Mouse (Mus musculus): Measurements from ENCODE around the gene Nell2.
A peak's percentile ranks its signal among the peaks of the same experiment; 100 is the strongest.
"Not testable (repeated sequence)": the region's sequence is repeated elsewhere in the genome, so short reads cannot be mapped to it uniquely, and the experiment has no call there.

Nell2 gene

DNA sequence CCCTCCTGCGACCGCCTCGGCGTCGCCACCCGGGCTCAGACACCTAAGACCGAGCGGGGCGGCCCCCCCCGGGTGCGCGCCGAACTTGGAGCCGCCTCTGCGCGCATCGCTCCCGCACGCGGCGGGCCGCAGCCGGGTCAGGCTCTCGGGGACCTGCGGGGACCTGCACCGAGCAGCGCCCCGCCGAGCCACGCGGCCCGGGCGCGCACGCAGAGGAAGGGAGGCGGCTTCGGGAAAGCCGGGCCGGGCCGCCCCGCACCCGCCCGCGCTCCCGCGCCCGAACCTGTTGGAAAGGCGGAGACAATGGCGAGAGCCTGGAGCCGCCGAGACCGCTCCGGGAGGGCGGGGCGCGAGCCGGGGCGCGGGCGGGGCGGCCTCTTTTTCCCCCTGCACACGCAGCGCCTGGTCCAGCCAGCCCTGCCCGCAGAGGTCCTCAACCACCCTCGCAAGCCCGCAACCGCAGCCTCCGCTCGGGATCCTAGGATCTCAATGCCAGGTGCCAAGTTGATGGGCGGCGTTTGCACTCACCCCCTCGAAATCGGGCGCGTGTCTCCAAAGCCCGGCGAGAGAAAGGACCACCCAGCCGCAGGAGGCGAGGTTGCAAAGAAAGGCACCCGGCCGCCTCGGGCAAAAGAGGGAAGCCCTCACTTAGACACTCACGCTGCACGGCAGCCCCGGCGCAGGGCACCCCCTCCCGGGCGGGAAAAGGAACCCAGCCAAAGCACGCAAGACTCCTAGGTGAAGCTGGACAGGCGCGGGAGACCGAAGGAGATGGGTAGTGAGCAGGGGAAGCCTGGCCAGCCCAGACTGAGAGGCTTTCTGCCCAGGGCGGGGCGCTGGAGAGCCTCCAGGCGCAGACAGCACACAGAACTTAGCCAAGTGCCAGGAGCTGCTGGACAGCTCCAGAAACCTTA lies at the start of gene Nell2:
Gene Nell2 (minus strand): TSS at position 612 of the 914 bp plus-strand sequence.
- DNase-seq (ENCODE audit: low spot score in 2 of 2): peak; percentile 65 to 72

DNA sequence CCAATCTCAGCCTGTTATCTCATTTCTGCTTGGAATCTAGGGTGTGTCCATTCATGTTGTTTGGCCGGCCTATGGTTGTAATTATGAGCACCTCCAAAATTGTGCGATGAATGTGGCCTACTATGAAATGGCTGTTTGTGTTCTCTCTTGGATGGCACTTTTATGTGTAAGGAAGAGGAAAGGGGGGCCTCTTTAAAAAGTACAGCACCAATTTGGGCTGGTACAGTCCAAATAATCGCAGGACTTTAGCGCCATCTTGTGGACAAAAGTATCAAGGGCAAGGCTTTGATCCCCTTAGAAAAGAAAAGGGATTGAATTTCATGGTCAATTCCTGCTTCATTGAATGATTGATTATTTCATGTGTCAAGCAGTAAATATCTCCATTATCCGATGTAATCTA lies 46.3 kb upstream of the Nell2 start:
- DNase-seq (ENCODE audit: low spot score in 2 of 2): peak; percentile 6 to 36

DNA sequence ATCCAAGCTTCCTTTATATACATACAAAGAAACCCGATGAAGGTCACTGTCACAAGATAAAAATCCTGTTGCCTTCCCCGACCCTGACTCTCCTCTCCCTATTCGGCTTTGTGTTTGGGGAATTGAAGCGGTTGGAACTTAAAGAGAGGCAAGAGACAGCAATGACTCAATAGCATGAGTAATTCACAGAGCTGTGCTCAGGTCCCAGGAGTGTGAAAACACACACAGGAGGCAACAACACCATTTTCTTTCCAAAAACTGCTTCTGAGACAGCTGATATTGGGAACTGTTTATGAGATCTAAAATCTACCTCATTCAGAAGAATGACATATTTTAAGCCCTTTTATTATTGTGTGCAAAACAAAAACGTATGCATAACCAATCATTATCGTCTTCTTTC lies 41.2 kb upstream of the Nell2 start:
- no peak for DNase-seq (ENCODE audit: low spot score in 2 of 2)

DNA sequence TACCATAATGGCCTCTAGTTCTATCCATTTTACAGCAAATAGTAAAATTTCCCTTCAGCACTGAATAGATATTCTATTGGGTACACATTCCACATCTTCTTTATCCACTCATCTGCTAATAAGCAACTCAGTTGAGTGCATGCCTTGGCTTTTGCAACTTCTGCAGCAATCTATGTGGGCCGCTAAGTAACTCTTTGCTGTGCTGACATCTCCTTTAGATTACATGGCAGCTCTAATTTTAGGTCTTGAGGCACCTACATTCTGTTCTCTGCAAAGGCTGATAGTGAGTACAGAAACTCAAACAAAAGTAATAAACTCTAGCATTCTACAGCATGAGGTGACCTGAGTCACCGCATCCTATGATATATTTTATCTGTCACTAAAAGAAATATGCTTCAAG lies 36.8 kb upstream of the Nell2 start:
- no peak for DNase-seq (ENCODE audit: low spot score in 2 of 2)

DNA sequence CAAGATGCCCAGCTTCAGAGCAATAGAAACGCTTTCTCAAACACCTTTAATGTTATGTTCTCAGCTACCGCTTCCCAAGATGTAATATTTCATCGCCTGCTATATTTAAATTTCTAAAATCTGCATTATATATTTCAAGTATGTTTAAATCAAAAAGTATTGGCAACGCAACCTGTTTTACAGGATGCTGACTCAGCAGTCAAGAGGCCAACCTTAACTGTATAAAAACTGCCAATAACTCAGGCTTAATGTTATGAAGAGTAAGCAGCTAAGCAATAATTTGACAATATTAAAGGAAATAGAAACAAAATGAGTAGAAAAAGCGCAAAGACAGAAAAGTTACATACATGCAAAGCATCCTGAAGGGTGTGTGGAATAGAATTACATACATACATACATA lies 32.9 kb upstream of the Nell2 start:
- DNase-seq (ENCODE audit: low spot score in 2 of 2): no peak

DNA sequence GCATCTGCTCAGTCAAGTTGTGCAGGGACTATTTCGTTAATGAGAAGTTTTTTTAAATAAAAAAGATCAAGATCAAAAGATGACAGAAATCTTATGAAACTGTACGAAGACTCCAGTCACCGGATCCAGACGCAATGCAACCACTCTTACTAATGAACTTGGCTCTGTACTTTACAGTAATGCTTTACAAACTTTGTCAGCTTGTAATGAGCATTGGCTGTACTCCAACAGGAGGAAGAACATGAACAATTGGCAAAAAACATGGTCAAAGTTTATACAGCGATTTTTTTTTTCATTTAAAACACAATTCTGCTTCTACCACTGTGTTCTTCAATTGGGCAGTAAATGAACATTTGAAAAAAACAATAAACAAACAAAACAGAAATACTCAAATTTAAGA lies 21.7 kb upstream of the Nell2 start:
- no peak for DNase-seq (ENCODE audit: low spot score in 2 of 2)

DNA sequence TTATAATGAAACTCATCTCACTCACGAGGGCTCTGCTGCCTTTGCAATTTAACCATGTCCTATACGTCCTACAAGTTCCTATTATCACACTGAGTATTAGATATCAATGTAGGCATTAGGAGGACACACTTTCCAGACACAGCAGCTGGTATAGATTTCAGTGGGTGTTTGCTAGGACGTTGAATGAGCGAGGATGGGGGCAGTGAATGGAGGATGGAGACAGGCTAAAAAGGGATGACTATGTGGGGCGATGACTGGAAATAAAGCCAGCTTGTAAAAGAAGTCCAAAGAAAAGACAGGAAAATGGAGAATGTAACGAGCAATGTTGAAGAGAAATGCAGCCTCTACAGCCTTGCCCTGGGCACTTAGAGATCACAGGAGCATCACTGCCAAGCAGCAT lies 14.3 kb upstream of the Nell2 start:
- no peak for DNase-seq (ENCODE audit: low spot score in 2 of 2)

DNA sequence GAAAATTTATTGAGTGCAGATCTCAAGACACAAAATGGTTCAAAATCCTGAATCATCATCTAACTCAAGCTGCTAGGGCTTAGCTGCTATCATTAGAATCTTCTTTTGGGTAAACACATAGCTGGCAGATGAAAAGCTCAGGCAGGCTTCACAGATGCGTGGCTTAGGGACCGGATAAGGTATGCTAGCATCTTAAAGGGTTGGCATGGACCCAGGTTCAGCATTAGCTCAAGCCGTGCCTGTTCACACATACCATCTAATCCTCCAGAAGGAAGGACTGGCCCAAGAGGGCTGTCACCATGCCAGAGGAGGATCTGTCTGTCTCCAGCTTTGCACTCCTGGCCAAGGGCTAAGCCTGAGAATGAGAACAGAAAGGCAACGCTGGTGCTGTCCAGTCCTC lies 8.4 kb upstream of the Nell2 start:
- peak in 1 of 2 experiments; percentile 15 for DNase-seq (ENCODE audit: low spot score in 2 of 2)

DNA sequence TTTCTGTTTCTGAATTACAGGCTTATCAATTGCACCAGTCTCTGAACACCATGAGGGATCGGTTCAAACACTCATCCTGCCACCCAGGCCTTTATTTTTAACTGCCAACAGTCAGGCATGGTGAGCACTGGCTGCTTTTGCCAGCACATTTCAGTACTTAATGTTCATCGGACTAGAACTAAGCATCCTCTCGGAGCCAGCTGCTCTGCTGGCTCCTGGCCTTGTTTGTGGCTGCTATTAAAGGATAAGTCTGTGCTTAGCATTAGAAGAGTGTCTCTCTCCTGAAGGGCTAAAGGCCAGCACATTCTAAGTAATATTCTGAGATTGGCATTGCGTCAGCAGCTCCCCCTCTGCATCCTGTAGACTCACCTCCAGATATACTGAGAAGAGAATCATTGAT lies 7.9 kb upstream of the Nell2 start:
- peak; percentile 48 to 66 for DNase-seq (ENCODE audit: low spot score in 2 of 2)

DNA sequence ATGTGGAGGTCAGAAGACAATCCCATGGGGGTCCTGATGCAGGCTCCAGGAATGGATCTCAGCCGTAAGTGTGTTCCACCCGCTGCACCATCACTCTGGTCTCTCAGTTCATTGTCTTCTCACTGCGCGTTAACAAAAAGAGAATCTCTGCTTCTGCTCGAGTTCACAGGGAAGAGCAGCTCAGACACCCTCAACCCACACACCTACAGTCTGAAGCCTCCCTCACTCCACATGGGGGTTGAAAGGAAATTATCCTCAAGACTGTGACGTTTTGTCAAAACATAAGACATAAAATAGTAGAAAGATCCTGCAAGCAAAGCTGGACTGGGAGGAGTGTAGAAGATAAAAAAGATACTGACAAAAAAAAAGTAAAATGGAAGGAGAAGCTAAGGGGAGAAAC lies 6.3 kb upstream of the Nell2 start:
- DNase-seq (ENCODE audit: low spot score in 2 of 2): no peak

DNA sequence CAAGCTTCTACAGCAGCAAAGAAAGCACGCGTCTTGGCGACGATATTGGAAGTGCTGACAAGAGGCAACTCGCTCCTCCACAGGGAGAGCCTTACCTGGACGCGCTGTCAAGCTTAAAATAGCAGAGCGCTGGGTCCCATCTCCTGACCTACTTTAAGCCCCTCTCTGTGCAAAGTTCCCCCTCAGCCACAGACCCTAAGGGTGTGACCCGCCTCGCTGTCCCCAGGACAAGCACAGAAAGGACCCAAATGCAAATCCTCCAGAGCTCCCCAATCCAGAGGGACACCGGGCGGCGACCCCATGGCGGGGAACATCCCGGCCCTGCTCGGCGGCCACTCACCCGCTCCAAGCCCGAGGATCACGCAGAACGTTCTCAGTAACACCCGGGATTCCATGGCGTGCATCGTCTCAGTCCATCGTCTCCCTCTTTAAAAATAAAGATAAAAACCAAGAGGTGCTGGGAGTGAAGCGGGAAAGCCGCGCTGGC lies 855 bp downstream of the Nell2 start:
- no peak for DNase-seq (ENCODE audit: low spot score in 2 of 2)

DNA sequence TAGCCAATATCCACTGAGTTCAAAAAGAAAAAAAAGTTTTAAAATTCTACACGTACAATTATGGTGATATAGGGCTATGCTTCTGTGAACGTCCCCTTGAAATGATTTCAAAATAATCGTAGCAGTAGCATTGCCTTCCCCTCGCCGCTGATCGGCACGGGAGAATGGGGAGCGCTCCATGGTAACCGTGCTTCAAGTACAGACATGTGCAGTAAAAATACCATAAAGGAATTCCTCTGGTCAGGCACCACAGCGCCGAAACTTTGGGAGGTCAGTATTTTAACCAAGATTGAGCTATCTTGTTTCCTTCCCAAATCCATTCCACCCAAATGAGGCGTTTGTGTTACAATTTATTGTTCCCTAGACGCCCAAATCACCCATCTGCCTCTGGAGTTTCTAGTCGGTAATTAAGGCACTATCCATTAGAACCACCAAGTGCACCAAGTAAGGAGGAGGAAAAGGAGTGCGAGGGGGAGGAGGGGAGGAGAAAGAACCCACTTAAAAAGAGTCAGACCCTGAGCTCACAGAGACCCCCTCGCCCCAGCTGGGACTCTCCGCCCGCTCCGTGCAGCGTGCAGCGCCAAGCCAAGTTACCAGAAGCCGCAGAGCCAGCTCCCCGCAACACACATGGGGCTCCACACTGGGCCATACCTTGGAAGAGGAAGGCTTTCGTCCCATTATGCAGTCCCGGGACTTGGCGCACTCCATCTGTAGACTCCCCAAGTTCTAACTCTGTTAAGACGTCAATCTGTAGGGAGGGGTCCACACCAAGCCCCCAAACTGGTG lies 1.5 kb downstream of the Nell2 start:
- DNase-seq (ENCODE audit: low spot score in 2 of 2): no peak

DNA sequence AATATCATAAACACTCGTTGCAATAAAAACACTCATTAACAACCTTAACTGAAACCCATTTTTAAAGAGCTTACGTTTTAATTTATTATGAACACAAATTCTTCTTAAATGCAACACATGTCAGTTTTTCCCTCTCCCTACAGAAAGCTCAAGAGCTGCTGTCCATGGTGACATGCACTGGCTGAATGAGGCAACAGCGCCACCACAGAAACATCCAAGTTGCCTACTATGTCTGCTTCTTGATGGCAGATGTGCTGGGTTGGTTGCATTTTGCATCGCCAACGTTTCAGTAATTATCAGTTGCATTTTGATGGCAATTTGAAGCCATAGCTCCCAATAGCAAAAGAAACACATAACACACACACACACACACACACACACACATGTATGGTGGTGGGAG lies 2.4 kb downstream of the Nell2 start:
- DNase-seq (ENCODE audit: low spot score in 2 of 2): peak; percentile 55 to 67

DNA sequence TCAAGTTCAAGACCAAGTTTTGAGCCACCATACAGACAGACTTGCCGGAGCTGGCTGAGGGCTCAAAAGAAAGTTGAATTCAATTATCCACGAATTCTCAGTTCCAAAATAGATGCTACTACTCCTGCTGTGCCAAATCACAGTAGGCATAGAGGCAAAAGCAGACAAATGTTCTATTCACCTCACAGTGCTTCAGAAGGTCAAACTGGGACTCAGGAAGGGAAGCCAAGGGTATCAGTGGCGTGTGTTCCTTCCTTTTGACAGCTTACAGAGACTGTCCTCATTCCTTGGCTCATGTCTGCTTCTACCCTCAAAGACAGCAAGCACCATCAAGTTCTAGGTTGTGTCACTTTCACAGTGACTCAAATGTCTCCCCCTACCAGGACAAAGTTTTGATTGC lies 10.2 kb downstream of the Nell2 start:
- no peak for DNase-seq (ENCODE audit: low spot score in 2 of 2)

DNA sequence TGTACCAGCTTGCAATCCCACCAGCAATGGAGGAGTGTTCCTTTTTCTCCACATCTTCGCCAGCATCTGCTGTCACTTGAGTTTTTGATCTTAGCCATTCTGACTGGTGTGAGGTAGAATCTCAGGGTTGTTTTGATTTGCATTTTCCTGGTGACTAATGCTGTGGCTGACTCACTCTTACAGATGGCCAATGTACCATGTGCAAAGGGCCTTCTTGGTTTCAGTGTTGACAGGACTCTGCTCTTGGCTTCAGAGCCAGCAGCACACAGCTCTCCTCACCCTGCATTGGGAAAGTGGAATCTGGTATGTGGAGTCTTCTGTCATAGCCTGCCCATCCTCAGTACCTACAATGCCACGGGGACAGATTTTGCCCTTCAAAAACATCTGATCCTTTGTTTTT lies 15.1 kb downstream of the Nell2 start:
- not testable (repeated sequence) for DNase-seq (ENCODE audit: low spot score in 2 of 2)

DNA sequence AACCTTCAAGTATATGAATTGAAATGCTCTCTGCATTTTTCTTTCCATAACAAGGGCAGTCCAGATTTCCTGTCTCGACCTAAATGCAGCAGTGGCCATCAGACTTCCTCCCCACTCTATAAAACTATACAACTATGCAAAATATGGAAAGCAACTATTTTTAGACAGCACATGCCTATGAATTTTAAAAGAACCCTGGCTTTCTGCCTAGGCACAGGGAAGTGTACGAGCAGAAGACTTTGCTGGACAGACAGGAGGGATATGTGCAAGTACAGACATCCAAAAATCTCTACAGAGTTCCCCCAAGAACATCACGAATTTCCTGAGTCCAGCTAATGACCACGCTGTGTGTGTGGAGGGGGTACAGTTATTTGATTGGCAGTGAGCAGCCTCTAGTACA lies 32.7 kb downstream of the Nell2 start:
- no peak for DNase-seq (ENCODE audit: low spot score in 2 of 2)

DNA sequence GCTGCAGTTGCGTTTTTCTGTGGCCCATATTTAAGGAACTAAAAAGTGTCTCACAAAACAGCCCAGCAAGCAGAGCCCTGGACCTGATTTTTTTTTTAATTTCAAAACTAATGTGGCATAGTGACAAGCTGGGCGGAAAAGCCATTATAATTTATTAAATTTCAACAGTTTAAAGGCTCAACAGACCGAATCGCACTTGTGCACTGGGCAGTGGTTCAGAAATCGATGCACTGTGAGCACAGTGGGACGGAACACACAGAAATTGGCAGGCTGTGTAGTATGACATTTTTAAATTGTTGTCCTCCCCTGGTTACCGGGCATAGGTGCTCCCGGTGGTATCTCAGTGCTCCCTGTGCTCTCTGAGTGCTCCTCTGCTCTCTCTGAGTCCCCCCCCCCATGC lies 33.2 kb downstream of the Nell2 start:
- DNase-seq (ENCODE audit: low spot score in 2 of 2): no peak

DNA sequence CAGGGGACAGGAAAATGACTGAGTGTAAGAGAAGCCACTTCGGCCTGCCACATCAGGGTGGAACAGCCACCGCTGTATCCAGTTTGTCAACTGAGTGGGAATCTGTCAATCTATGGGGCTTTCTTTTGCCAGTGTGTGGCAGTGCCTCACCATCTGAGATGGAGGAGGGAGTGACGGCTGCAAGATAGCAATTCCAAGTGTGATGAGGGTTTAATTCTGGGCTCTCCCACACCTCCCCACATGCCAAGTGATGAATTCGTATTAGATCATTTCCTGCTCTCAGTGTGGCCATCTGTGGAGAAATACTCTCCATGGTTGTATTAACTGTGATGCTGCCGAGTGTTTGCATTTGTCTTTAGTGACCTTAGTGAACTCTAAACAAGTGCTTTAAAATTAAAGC lies 36.2 kb downstream of the Nell2 start:
- DNase-seq (ENCODE audit: low spot score in 2 of 2): peak; percentile 58 to 78

DNA sequence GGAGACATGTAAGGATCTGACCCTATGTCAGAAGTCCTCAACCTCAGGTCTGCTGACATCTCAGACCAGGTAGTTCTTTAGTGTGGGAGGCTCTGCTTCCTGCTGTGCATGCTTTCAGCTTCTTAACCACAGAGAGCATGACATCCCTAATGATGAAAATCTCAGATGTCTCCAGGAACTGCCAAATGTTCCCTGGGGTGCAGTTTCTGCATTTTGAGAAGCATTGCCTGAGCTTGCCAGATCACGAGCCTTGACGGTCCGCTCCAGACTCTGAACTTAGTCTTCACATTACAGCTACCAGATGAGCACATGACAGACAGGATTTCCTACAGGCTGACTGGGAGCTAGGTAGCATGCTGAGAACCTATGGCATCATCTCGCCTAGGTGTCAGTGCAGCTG lies 39.2 kb downstream of the Nell2 start:
- no peak for DNase-seq (ENCODE audit: low spot score in 2 of 2)

DNA sequence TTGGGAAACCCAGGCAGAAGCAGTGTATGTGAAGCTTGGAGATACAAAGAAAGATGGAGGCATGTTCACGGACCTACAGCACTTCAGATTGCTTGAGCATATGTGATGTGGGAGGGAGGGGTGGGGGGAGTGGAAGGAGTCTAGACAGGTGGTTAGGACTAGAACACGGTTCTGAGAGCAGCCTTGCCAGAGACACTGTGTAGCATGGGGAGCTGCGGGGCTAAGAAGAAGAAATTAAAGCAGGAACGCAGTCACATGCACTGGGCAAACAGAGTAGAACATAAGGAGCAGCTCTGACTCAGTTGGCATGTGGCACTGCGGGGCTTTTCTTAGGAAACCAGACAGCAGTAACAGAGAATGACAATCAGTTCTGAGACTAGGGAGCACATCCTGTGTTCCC lies 40.4 kb downstream of the Nell2 start:
- peak; percentile 84 to 90 for DNase-seq (ENCODE audit: low spot score in 2 of 2)

DNA sequence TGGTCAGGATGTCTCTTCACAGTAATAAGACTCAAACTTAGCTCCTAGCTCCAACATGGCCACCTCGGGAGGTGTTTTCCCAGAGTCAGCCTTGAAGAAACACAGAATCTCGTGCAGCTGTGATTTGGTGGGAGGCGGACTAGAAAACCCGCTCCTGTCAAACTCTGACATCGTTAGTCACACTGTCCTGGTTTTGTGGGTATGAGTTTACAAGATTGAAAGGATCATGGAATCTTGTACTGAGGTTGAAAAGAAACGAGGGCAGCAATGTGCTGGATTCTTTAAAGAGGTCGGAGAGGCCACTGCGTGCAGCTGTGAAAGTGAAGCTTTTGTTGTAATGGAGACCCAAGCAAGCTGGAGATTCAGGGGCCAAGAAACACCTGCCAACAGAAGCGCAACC lies 46.4 kb downstream of the Nell2 start:
- no peak for DNase-seq (ENCODE audit: low spot score in 2 of 2)

DNA sequence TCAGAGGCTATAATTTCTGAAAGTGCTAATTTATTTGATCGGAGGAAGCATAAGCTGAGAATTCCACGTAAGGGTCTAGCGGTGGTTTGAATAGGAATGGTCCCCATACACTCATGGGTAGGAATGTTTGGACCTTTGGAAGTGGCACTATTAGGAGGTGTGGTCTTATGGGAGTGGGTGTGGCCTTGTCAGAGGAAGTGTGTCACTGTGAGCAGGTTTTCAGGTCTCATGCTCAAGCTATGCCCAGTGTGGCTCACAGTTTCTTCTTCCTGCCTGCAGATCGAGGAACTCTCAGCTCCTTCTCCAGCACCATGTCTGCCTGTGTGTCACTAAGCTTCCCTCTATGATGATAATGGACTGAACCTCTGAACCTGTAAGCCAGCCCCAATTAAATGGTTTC lies 46.8 kb downstream of the Nell2 start:
- DNase-seq (ENCODE audit: low spot score in 2 of 2): no peak

DNA sequence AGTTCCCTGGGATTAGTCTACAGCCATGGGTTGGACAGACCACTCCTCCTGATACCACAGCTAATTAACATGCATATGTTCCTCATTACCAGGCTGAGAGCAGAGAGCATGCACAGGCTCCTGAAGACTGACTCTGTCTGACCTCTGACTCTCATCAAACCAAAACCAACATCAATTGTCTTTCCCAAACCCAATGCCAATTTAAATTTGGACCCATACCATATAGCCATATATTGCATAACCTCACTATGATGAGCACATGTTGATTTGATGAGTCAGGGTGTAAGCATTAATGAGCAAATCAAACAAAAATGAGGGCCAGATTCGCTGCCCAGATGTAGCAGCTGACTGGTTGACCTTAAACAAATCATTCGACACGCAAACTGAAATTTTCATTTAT lies 51.9 kb downstream of the Nell2 start:
- DNase-seq (ENCODE audit: low spot score in 2 of 2): no peak

Measured in right cerebral cortex, postnatal 36 days (tissue).